Mouse (Mus musculus) lung, adult 2 months (tissue): ENCODE measurements around the gene Fbln2.

Source experiments
- CTCF ChIP-seq: fragments of 200-500 bp; IDR thresholded peaks from 2 replicates; pipeline ENCODE4 v1.5.1; 2011; ENCODE audit warnings: mild to moderate bottlenecking, low read length, control low read depth; ENCODE audit not compliant: insufficient read depth
- POLR2A ChIP-seq: fragments of 200-500 bp; IDR thresholded peaks from 2 replicates; pipeline ENCODE4 v1.6.1; 2011; ENCODE audit warnings: low read depth, mild to moderate bottlenecking, control low read depth, low read length, borderline replicate concordance; ENCODE audit errors: extremely low read depth

GRCm38 (mm10) chr6:91249797-91250196, 37.5 kb downstream of the Fbln2 start:
- TF ChIP-seq CTCF: no peak
- no peak for TF ChIP-seq POLR2A
